Mouse (Mus musculus) gastrocnemius, adult 18-20 months (tissue): ENCODE results near the gene Snx18. TPM values are rescaled to one million over a fixed set of nuclear protein-coding genes. Genes with fewer than 3 reads are reported as not detected.

Experiments used
- DNase-seq: peaks from one replicate; pipeline ENCODE4 v3.0.0; 2021; ENCODE audit warnings: low spot score
- long read RNA-seq, 2 experiments: library from polyadenylated mRNA; stranded (forward); transcript quantifications; one replicate each; pipeline ENCODE4 v2.0.0; 2021
- total RNA-seq, 2 experiments: library from RNA; stranded (reverse); gene quantifications; 2 replicates each; pipeline ENCODE4 v1.2.3; 2021

Gene Snx18
- 10 to 100 TPM in 1 of 2 experiments, 1 to 10 TPM in 1; 9.2 to 11.3 TPM for total RNA-seq
- long read RNA-seq, experiment 1, full-length matches to known transcripts: 11 of 12 reads
- long read RNA-seq, experiment 1, partial matches to known transcripts: 0 of 12 reads
- long read RNA-seq, experiment 1, other reads (novel, unspliced or antisense): 1 of 12 reads
- long read RNA-seq, experiment 2, full-length matches to known transcripts: 10 of 12 reads
- long read RNA-seq, experiment 2, partial matches to known transcripts: 0 of 12 reads
- long read RNA-seq, experiment 2, other reads (novel, unspliced or antisense): 2 of 12 reads

- DNase-seq: peak; percentile 90
Observed at GRCm38 (mm10) chr13:113617891-113618823, at the start of gene Snx18. Snx18 (minus strand) TSS chr13:113618564.

DNA sequence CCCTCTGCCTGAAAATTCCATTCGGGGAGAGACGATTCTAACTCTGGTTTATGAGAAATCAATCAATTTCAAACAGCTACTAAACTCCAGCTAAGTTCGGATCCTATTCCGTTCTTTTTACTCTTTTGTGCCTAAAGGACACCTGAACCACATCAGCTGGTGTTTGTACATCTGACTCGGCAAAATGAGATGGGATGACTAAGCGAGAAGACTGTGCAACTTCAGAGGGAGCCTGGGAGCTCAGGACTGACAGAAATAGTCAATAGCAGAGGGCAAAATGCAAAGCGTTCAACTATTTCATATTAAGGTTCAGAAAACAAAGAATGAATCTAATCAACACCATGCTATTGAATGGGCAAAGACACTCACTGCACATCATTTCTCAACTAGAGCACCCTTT, 45.5 kb upstream of the Snx18 start:
- peak; percentile 21 for DNase-seq

DNA sequence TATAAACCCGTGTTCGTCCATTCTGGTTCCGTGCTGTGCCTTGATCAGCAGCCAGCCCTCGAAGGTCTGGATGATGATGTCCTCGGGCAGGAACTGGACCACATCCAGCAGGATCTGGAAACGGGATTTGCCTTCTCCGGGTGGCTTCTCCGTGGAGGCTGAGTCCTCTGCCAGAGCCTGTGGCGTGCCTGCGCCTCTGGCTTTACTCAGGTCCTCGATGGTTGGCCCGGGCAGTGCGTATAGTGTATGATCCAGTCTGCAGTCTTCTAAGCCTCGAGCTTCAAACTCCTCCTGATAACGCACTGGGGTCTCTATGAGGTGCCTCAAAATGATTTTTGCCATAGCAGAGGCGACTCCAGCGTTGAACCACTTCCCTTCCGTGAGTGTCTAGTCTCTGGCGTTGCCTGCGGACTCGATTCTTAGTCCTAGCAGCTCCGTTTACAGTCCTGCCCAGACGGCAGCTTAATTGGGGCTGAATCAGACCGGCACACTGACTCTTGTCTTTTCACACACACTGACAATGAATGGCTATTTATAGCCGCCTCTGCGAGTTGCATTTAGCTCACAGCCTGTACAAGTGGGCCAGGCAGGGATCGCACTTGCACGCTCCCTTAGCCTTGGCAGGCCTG, 44.9 kb upstream of the Snx18 start, which contains the start of gene Hspb3:
Gene Hspb3 (minus strand): TSS at position 526 of the 629 bp plus-strand sequence.
- DNase-seq: peak; percentile 76

- peak; percentile 79 for DNase-seq
Observed at GRCm38 (mm10) chr13:113661826-113662271, 43.5 kb upstream of the Snx18 start.

GRCm38 (mm10) chr13:113660576-113661310, 42.4 kb upstream of the Snx18 start:
- DNase-seq: peak; percentile 61

DNA sequence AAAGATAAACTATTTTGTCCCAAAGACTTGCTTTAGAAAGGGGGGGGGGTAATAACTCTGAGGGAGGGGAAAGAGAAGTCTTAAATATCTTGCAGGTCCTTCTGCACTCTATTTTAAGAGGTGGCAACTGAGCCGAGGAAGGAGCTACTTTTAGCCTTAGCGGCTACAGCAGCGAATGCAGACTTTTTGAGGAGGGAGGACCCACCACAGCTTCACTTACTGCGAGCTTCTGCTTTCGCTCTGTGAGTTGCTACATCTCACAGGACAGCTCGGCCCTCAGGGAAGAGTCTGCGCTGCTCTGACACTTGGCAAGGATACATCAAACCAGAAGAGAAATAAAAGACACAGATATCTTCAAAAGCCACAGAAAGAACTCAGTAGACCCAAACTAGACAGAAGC, 38.8 kb upstream of the Snx18 start:
- DNase-seq: peak; percentile 21

DNA sequence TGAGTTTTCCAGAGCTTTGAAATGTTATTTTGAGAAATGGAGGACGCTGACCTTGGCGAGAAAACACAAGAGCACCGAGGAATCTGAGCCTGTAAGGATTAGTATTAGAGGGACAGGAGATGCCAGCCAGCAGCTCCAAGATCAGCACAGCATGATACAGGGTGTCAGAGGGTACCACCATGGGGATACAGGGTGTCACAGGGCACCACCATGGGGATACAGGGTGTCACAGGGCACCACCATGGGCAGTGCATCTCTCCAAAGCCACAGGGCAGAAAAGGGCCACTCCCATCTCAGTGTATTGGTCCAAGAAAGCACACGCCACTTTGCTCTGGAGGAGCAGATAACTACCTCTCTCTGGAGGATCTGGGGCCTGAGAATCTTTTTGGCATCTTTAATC, 38.3 kb upstream of the Snx18 start:
- DNase-seq: peak; percentile 7

GRCm38 (mm10) chr13:113655511-113655910, 37.1 kb upstream of the Snx18 start:
- DNase-seq: no peak

DNA sequence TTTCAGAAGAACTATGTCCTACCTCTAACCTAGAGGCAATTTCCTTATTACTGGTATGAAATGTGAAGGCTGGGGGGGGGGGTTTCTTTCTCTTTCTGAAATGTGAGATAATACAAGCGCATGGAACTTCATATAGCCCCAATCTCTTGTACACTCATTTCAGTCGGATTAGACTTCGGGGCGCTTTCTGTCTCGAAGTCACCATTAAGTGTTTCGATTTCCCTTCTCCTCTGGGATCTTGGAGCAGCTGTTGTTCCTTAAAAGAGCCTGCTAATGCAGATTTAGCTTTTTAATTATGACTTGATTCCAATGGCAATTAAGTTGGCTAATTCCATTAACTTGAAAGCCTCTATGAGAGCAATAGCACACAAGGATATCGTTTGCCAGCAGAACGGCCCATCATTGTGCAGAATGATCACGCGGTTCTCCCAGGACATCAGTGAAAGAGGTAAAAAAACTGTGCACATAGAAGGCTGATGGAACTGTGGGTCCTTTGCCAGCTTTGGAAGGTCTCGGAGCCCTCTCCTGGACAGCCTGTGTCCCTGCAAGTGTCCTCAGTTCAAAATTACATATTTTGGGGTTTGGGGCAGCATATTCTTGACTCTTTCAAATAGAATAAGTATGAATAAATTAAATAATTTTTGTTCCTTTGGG, 22.7 kb upstream of the Snx18 start:
- peak; percentile 33 for DNase-seq

DNA sequence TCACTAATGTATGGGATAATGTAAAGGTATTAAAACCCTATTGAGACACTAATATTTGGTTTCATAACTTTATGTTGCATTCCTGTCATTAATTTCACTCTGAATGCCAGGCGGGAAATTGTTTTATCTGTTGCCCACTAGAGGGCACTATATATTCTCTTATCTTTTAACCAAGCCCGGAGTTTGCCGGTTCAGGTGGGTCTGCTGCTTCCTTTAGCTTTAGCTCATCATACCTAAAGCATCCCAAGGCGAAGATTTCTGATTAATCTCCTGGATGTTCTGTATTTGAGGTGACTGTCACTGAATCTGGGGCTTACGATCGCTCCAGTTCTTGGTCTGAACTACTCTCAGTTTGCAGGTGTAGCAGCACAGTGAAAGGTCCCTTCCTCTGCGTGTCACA, 20.6 kb upstream of the Snx18 start:
- peak; percentile 38 for DNase-seq

GRCm38 (mm10) chr13:113635799-113636222, 17.4 kb upstream of the Snx18 start:
- DNase-seq: no peak

DNA sequence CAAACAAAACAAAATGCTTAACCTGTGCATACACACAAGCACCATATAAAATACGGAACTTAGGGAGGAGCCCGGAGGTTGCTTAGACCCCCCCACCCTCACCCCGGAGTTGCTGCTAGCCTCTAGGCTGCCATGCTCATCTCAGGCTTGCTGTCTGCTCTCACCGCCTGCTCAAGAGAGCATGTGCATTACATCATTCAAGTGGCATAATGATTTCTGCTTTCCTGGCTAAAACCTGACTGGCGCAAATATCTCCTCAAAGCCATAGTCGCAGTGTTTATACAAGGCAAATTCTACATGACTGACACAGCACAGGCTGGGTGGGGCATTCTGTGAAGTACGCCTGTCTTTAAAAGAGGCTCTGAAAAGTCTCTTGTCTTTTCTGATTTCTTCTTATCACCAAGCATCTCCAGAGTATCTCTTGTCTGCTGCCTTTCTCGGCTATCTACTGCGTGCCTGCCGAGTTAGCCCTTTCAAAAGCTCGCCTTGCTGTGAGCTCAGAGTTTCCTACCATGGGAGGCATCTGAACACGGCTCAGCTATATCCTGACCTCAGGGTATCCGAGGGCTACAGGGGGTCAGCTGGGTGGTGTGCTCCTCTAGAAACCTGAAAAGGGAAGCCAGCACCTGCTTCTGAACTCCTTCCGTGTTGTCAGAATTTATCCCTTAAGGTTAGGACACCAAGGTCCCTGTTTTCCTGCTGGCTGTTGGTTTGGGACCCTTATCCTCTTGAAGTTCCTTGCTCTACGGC, 16.5 kb upstream of the Snx18 start:
- no peak for DNase-seq

DNA sequence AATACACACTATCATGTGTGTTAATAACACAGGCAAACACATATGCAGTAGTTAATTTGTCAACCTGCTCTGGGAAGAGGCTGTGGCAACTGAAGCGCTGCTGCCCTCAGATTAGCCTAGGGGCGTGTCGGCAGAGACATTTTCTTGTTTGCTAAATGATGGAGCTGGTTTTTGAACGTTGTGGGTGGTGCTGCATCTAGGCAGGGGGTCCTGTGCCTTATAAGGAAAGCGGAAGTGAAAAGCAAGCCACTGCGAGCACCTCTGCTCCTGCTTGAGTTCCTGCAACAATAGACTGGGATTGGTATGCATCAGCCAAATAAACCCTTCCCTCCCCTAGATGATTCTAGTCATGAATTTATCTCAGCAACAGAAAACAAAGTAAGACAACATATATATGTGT, 14.1 kb upstream of the Snx18 start:
- no peak for DNase-seq

DNA sequence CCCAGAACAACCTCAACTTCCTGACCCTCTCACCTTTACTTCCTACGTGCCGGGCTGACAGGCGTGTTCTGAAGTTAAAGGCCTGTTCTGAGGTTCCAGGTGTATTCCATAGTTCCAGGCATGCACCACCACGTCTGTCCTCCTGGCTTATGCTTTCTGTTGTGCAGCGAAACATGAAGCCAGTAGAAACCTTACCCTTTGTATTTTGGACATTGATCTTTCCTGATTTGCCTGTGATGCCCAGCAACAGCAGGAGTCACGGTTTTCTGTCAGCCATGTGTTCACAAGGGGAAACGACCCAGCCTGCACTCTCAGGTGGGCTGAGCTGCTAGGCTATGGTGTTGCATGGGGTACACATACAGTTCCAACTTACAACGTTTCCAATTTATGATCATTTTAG, 9.2 kb upstream of the Snx18 start:
- no peak for DNase-seq

DNA sequence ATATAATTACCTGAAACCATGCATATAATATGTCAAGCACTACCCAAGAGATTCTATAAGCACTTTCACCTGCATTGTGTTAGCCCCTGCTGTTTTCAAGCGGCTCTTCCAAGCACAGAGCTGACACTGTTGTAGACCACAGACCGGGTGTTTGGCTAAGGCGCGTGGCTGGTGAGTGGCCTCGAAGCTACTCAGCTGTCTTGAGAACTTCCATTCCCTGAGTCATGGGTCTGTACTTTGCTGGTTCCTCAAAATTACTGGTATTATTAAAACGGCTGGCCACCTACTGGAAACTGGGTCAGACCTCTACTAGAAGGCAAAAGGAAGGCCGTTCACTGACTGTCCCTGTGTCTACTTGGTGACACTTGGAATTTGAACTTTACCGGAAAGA, 4.5 kb upstream of the Snx18 start:
- DNase-seq: no peak

DNA sequence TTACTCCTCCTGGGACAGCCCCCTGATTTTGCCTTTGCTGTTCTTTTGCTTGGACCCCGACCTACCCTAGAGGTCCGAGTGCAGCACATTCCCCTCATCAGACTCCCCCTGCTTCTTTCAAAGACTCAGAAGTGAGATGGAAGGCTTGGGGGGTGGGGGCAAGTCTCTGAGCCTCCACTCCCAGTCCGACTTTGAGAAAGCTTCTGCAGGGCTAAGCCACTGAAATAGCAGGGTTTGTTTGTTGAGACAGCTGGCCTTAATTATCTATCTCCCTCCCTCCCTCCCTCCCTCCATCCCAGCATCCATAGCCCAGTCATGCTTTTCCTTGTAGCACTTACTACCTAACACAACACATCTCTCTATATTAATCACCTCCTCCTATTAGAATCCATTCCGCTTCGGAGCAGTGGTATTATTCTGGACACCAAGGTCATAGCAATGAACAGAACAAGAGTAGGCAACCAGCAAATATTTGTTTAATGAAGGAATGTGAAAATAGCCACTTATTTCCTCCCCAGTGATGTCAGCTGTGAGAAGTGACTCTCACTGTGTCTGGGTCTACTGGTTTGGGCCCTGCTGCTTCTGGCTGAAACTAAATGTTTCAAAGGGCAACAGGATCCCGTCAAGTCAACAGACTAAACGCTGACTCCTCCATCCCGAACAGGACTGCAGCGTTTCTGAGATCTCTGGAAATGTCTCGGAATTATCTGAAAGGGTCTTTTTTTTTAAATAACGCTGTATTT, 3.9 kb upstream of the Snx18 start:
- no peak for DNase-seq

GRCm38 (mm10) chr13:113619003-113619402, 639 bp upstream of the Snx18 start:
- DNase-seq: no peak

DNA sequence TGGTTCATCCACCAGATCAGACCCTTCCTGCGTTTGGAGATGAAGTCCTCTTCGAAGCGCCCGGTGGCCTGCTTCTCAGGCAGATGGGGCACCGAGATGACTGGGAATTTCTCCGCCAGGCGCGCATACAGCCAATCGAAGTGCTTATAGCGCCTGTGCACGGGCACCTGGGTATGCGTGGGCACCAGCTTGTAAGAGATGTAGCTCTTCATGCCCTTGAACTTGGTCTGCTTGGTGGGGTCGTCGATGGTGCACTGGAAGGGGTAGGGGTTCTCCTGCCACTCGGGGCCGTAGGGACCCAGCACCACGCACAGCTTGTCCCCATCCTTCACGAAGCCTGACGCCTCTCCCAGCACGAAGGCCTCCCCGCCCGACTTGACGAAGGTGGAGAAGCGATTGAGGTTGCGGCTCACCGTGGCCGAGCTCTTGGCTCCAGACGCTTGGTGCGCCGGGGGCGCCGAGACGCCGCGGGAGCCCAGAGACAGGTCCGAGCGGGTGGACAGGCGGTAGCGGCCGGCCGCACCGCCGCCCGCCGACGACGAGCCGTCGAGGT, 950 bp downstream of the Snx18 start:
- DNase-seq: no peak

DNA sequence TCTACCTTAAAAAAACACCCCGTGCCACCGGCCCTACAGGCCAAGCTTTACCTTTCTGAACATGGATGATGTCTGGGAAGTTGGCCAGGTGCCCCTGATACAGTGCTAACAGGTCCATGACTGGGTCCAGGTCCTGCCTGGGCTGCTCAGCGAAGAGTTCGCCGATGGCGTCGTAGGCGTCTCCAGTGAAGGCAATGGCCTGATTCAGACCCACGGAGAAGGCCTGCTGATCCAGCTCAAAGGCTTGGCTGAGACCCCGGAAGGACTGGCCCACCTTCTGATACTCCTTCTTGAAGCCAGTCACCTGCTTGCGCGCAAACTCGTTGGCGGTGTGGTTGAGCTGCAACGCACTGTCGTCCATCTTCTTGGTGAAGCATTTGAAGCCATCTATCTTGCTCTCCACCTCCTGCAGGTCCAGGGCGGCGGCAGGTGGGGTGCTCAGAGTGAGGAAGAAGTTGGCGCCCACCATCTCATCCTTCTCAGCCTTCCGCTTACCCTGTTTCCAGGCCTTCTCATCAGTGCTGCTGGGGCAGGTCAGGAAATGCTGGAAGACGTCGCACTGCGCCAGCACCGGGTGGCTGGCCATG, 1.5 kb downstream of the Snx18 start:
- DNase-seq: peak; percentile 20
